Mouse (Mus musculus): ENCODE data around the gene Tomm40l. TPM values are rescaled to one million over a fixed set of nuclear protein-coding genes. Genes with fewer than 3 reads are reported as not detected.

The Tomm40l gene
- total RNA-seq, 1 experiment = 27.5 TPM

DNA sequence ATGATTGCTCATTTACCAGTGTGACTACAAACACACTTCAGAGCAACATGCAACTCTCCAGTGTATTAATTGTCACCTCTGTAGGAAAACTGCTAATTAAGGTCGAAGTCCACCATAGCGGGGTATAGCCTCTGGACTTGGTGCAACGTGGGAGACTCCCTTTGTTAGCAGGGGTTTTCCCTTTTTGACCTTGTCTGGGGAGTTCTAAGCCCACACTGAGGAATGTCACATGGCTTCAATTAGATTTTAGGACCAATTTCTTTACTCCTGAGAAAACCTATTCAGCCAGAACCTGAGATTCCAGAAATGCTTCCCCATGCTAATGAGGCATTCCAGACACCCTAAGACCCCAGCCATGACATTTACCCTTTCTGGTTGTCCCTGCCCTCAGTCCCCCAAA is 7.9 kb upstream of the Tomm40l start:
- Histone ChIP-seq H3K27ac (ENCODE audit: insufficient read depth, low read depth, low read length, poor library complexity, severe bottlenecking) (no peak overlapping the region), H3K4me3 (ENCODE audit: insufficient read depth in 1 of 2, low read depth in 1 of 2, low read length in 2 of 2, poor library complexity in 1 of 2, severe bottlenecking in 1 of 2) (no peak overlapping the region), H3K9me3 (ENCODE audit: control insufficient read depth, insufficient read depth, low read depth, low read length) (no peaks in the 10 kb centered on the region), H3K36me3 (ENCODE audit: control insufficient read depth, insufficient read depth, low read length, poor library complexity, severe bottlenecking) (peaks cover 3% of the 10 kb centered on the region), H3K9ac (ENCODE audit: insufficient read depth, low read depth, low read length, poor library complexity, severe bottlenecking) (no peak overlapping the region), H3K4me1 (ENCODE audit: control insufficient read depth in 2 of 2, insufficient read depth in 2 of 2, low read length in 2 of 2, poor library complexity in 1 of 2) (peaks cover 0 to 8% of the 10 kb centered on the region in 2 experiments; a peak in 1 of 4 replicates)
- TF ChIP-seq ZNF384 (IDR thresholded peaks at IDR 0.05; ENCODE audit: low read depth, low read length) (no peak), CHD2 (IDR thresholded peaks at IDR 0.05; ENCODE audit: low read depth, low read length) (no peak), HCFC1 (IDR thresholded peaks at IDR 0.05; ENCODE audit: borderline replicate concordance, insufficient read depth, low read length) (no peak), MAFK (IDR thresholded peaks at IDR 0.05; ENCODE audit: insufficient read depth, low read depth, low read length) (no peak), ZC3H11A (IDR thresholded peaks at IDR 0.05; ENCODE audit: borderline replicate concordance, low read depth, low read length) (no peak)
- in situ Hi-C loops (cut with MboI; ENCODE audit: low sequenced_read_pairs in 2 of 2, unreplicated experiment in 2 of 2) = loop anchor here in 1 of 2 experiments (25.0 kb wide), 1 partner anchor 343 kb away; the partner anchor contains the start of genes Dusp12 and Gm26620
- no peak for DNase-seq (ENCODE audit: low read depth, low spot score)

DNA sequence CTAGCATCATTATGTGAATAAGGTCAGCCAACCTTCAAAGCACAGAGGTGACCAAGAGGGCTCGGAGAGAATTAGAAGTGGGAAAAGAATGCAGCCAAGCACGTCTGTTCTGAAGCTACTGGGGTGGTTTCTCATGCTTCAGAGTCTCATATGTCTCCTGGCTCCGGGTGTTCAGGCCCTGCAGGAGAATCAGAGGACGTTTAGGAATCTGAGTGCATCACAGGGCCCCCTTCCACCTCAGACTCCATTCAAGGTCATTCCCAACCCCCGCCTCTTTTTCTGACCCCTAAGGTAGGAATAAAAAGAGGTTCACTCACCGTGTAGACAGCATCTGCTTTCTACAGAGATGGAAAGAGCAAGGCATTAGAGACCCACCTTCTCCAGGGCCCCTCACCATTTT is 7.4 kb upstream of the Tomm40l start:
- Histone ChIP-seq H3K9me3 (ENCODE audit: control insufficient read depth, insufficient read depth, low read depth, low read length) (no peaks in the 10 kb centered on the region), H3K27ac (ENCODE audit: insufficient read depth, low read depth, low read length, poor library complexity, severe bottlenecking) (no peak overlapping the region), H3K4me1 (ENCODE audit: control insufficient read depth in 2 of 2, insufficient read depth in 2 of 2, low read length in 2 of 2, poor library complexity in 1 of 2) (peaks cover 0 to 10% of the 10 kb centered on the region in 2 experiments; a peak in 1 of 4 replicates), H3K4me3 (ENCODE audit: insufficient read depth in 1 of 2, low read depth in 1 of 2, low read length in 2 of 2, poor library complexity in 1 of 2, severe bottlenecking in 1 of 2) (no peak overlapping the region), H3K36me3 (ENCODE audit: control insufficient read depth, insufficient read depth, low read length, poor library complexity, severe bottlenecking) (peaks cover under 1% of the 10 kb centered on the region), H3K9ac (ENCODE audit: insufficient read depth, low read depth, low read length, poor library complexity, severe bottlenecking) (no peak overlapping the region)
- in situ Hi-C loops (cut with MboI; ENCODE audit: low sequenced_read_pairs in 2 of 2, unreplicated experiment in 2 of 2) = loop anchor here in 1 of 2 experiments (25.0 kb wide), 1 partner anchor 342 kb away; the partner anchor contains the start of genes Dusp12 and Gm26620
- no peak for DNase-seq (ENCODE audit: low read depth, low spot score)
- TF ChIP-seq HCFC1 (IDR thresholded peaks at IDR 0.05; ENCODE audit: borderline replicate concordance, insufficient read depth, low read length) = no peak
- no peak for TF ChIP-seq ZC3H11A (IDR thresholded peaks at IDR 0.05; ENCODE audit: borderline replicate concordance, low read depth, low read length)
- no peak for TF ChIP-seq ZNF384 (IDR thresholded peaks at IDR 0.05; ENCODE audit: low read depth, low read length)
- TF ChIP-seq MAFK (IDR thresholded peaks at IDR 0.05; ENCODE audit: insufficient read depth, low read depth, low read length) = no peak
- no peak for TF ChIP-seq CHD2 (IDR thresholded peaks at IDR 0.05; ENCODE audit: low read depth, low read length)

DNA sequence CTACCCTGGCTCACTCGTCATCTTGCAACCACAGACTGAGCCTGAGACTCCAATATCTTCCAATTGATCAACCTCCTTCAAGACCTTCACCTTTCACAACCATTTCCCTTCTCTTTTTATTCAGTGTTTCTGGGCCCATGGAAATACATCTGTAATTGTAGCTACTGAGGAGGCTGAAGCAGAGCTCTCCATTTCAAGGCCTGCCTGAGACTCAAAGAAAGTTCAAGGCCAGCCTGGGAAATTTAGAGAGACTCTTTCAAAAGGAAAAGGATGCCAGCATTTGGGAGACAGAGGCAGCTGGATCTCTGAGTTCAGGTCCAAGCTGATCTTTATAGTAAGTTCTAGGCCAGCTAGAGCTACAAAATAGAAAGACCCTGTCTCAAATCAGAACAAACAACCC is 5.6 kb upstream of the Tomm40l start:
- TF ChIP-seq HCFC1 (IDR thresholded peaks at IDR 0.05; ENCODE audit: borderline replicate concordance, insufficient read depth, low read length) = no peak
- TF ChIP-seq CHD2 (IDR thresholded peaks at IDR 0.05; ENCODE audit: low read depth, low read length) = no peak
- no peak for TF ChIP-seq ZC3H11A (IDR thresholded peaks at IDR 0.05; ENCODE audit: borderline replicate concordance, low read depth, low read length)
- no peak for TF ChIP-seq ZNF384 (IDR thresholded peaks at IDR 0.05; ENCODE audit: low read depth, low read length)
- TF ChIP-seq MAFK (IDR thresholded peaks at IDR 0.05; ENCODE audit: insufficient read depth, low read depth, low read length) = no peak
- H3K27ac ChIP-seq (ENCODE audit: insufficient read depth, low read depth, low read length, poor library complexity, severe bottlenecking) = no peak overlapping the region
- H3K9ac ChIP-seq (ENCODE audit: insufficient read depth, low read depth, low read length, poor library complexity, severe bottlenecking) = no peak overlapping the region
- no peak overlapping the region for H3K4me3 ChIP-seq (ENCODE audit: insufficient read depth in 1 of 2, low read depth in 1 of 2, low read length in 2 of 2, poor library complexity in 1 of 2, severe bottlenecking in 1 of 2)
- in situ Hi-C loops (cut with MboI; ENCODE audit: low sequenced_read_pairs in 2 of 2, unreplicated experiment in 2 of 2) = loop anchor here in 1 of 2 experiments (25.0 kb wide), 1 partner anchor 341 kb away; the partner anchor contains the start of genes Dusp12 and Gm26620
- no peak for DNase-seq (ENCODE audit: low read depth, low spot score)
- no peaks in the 10 kb centered on the region for H3K36me3 ChIP-seq (ENCODE audit: control insufficient read depth, insufficient read depth, low read length, poor library complexity, severe bottlenecking)
- H3K4me1 ChIP-seq (ENCODE audit: control insufficient read depth in 2 of 2, insufficient read depth in 2 of 2, low read length in 2 of 2, poor library complexity in 1 of 2) = peaks cover 0 to 10% of the 10 kb centered on the region in 2 experiments; a peak in 1 of 4 replicates
- no peaks in the 10 kb centered on the region for H3K9me3 ChIP-seq (ENCODE audit: control insufficient read depth, insufficient read depth, low read depth, low read length)

DNA sequence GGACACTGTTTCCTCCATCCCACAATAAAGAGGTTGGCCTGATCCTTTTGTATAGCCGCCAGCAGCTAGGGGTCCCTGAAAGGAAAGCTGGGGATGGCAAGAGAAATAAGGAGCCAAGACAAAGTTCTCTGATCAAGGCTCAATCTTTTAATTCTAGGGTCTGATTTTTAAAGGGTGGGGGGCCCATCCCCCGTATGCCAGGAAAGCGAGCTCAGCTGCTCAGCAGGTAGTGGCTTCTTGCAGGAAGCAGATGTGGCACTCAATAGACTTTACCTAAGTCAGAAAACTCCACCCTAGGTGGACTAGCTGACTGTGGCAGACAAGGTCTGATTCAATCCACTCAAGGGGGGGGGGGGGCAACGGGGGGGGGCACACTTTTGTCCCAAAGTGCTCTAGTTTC is 4.5 kb upstream of the Tomm40l start:
- no peak for TF ChIP-seq ZC3H11A (IDR thresholded peaks at IDR 0.05; ENCODE audit: borderline replicate concordance, low read depth, low read length)
- TF ChIP-seq HCFC1 (IDR thresholded peaks at IDR 0.05; ENCODE audit: borderline replicate concordance, insufficient read depth, low read length) = no peak
- no peak for TF ChIP-seq MAFK (IDR thresholded peaks at IDR 0.05; ENCODE audit: insufficient read depth, low read depth, low read length)
- TF ChIP-seq ZNF384 (IDR thresholded peaks at IDR 0.05; ENCODE audit: low read depth, low read length) = no peak
- no peak for TF ChIP-seq CHD2 (IDR thresholded peaks at IDR 0.05; ENCODE audit: low read depth, low read length)

More for the DNA sequence above, 4.5 kb upstream of the Tomm40l start:
- Histone ChIP-seq H3K9ac (ENCODE audit: insufficient read depth, low read depth, low read length, poor library complexity, severe bottlenecking) (no peak overlapping the region), H3K9me3 (ENCODE audit: control insufficient read depth, insufficient read depth, low read depth, low read length) (no peaks in the 10 kb centered on the region), H3K4me1 (ENCODE audit: control insufficient read depth in 2 of 2, insufficient read depth in 2 of 2, low read length in 2 of 2, poor library complexity in 1 of 2) (peaks cover 0 to 10% of the 10 kb centered on the region in 2 experiments; a peak in 1 of 4 replicates), H3K36me3 (ENCODE audit: control insufficient read depth, insufficient read depth, low read length, poor library complexity, severe bottlenecking) (no peaks in the 10 kb centered on the region), H3K27ac (ENCODE audit: insufficient read depth, low read depth, low read length, poor library complexity, severe bottlenecking) (no peak overlapping the region), H3K4me3 (ENCODE audit: insufficient read depth in 1 of 2, low read depth in 1 of 2, low read length in 2 of 2, poor library complexity in 1 of 2, severe bottlenecking in 1 of 2) (no peak overlapping the region)
- in situ Hi-C loops (cut with MboI; ENCODE audit: low sequenced_read_pairs in 2 of 2, unreplicated experiment in 2 of 2) = loop anchor here in 1 of 2 experiments (25.0 kb wide), 1 partner anchor 339 kb away; the partner anchor contains the start of genes Dusp12 and Gm26620
- no peak for DNase-seq (ENCODE audit: low read depth, low spot score)
